Mouse (Mus musculus) heart, adult 2 months (tissue): Measurements from ENCODE around the gene Fancc. TPM values are rescaled to one million over a fixed set of nuclear protein-coding genes. Genes with fewer than 3 reads are reported as not detected.

Experiments used
- DNase-seq, 2 experiments: peaks; one replicate each; pipeline ENCODE4 v3.0.0; 2021
- H3K27ac ChIP-seq: fragments of 200-600 bp; 2 replicates; pipeline ENCODE4 v1.8.1; 2022
- H3K27me3 ChIP-seq: fragments of 200-500 bp; 2 replicates; pipeline ENCODE4 v1.6.1; 2012; ENCODE audit warnings: mild to moderate bottlenecking, low read length, inconsistent platforms, mixed read lengths; ENCODE audit not compliant: control insufficient read depth, insufficient read depth
- H3K36me3 ChIP-seq: fragments of 200-500 bp; 2 replicates; pipeline ENCODE4 v1.6.1; 2012; ENCODE audit warnings: low read length, inconsistent platforms; ENCODE audit not compliant: control insufficient read depth, insufficient read depth
- H3K4me1 ChIP-seq: fragments of 200-500 bp; 2 replicates; pipeline ENCODE4 v1.6.1; 2011; ENCODE audit warnings: low read length; ENCODE audit not compliant: control insufficient read depth, insufficient read depth
- H3K4me3 ChIP-seq: fragments of 200-600 bp; 2 replicates; pipeline ENCODE4 v1.8.1; 2022
- H3K79me2 ChIP-seq: fragments of 200-500 bp; replicated peaks from 2 replicates; pipeline ENCODE4 v1.6.1; 2012; ENCODE audit warnings: mild to moderate bottlenecking, inconsistent platforms, low read length, moderate library complexity, mixed read lengths; ENCODE audit not compliant: control insufficient read depth, insufficient read depth
- H3K9ac ChIP-seq: fragments of 200-500 bp; 2 replicates; pipeline ENCODE4 v1.6.1; 2012; ENCODE audit warnings: low read depth, mild to moderate bottlenecking, control low read depth, inconsistent platforms, low read length, mixed read lengths
- CTCF ChIP-seq: fragments of 200-600 bp; IDR thresholded peaks from 2 replicates; pipeline ENCODE4 v1.8.1; 2022; ENCODE audit warnings: antibody characterized with exemption, mild to moderate bottlenecking, moderate library complexity
- EP300 ChIP-seq: fragments of 200-500 bp; IDR thresholded peaks from 2 replicates; pipeline ENCODE4 v1.6.1; 2011; ENCODE audit warnings: low read depth, low read length, control low read depth; ENCODE audit not compliant: insufficient read depth
- POLR2A ChIP-seq: fragments of 200-500 bp; IDR thresholded peaks from 2 replicates; pipeline ENCODE4 v1.6.1; 2011; ENCODE audit warnings: mild to moderate bottlenecking, low read depth, low read length, control low read depth; ENCODE audit not compliant: insufficient read depth
- WGBS: fragments of 180-500 bp; shearing (Covaris S2); methylation state at CpG from one replicate; pipeline ENCODE4 v1.1.7; 2018; 5-methylcytosine and 5-hydroxymethylcytosine counted together
- intact Hi-C: fragments of 180-260 bp; cut with DNase I; formaldehyde crosslinking; loops from one replicate; pipeline ENCODE4 v1.15.1; 2025
- polyA plus RNA-seq: library from polyadenylated mRNA; depleted of rRNA; stranded (reverse); fragments of >200 nt; gene quantifications from 2 replicates; pipeline ENCODE4 v1.2.3, GENCODE M21; 2012
- total RNA-seq, 2 experiments: library from RNA; stranded (reverse); gene quantifications; 2 replicates each; pipeline ENCODE4 v1.2.3; 2021

Gene Fancc
- total and polyA plus RNA-seq, 3 experiments, result 3.3 to 3.7 (median 3.6) TPM

DNA sequence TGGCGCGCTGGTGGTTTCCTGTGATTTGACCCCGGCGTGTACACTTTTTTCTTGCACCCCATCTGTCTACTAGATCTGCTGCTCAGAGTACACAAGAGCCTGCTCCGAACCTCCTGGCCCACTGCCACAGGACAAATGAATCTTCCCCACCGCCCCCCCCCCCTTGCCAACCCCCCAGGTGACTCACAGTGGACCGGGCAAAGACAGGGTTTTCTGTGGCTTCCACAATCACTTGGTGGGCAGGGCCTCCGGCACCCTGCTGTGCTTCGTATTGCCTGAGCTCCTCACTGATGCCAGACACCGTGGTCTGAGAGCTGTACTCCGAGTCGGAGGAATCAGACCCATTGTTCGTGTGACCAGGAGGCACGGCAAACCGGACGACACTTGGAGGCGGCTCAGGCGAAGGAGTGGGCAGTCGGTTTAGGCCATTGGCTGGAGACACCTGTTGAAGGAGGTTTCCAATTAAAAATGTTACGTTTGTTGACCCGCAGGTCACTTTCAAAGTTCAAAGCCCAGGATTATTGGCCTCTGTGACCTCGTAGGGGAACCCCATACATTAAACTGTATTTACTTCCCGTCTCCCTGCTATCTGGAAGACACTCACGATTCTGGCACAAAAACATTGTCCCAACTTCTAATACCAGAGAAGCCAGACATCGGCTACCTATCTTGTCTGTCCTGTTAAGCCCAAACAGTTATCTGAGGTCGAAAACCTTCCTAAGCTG, 16.5 kb upstream of the Fancc start:
- intact Hi-C loops, result loop anchor here (10.0 kb wide), 1 partner anchor 521 kb away; no protein-coding TSS in a partner anchor
- Histone ChIP-seq H3K4me1 (no peaks in the 10 kb centered on the region), H3K36me3 (peaks cover 6% of the 10 kb centered on the region)

DNA sequence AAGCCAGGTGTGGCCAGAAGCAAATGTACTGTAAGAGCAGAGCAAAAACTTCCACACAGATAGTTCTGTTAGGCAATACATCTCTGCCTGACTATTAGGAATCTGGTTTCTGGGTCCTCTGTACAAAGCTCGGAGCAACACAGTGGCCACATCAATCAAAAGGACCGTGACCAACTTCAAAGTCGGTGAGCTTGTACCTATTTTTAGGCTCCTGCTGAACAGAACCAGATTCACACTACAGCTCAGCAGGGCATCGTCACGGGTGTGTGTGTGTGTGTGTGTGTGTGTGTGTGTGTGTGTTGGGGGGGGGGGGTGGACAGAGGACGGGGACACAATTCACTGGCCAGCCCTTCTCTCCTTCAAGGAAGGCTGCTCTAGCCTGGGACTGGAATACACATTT, 15.3 kb upstream of the Fancc start:
- DNase-seq, result no peak
- Histone ChIP-seq H3K27ac (no peak overlapping the region), H3K36me3 (peaks cover 6% of the 10 kb centered on the region), H3K27me3 (no peaks in the 10 kb centered on the region), H3K9ac (no peak overlapping the region), H3K79me2 (no peaks in the 10 kb centered on the region), H3K4me1 (no peaks in the 10 kb centered on the region), H3K4me3 (no peak overlapping the region)
- no peak for TF ChIP-seq CTCF
- no peak for TF ChIP-seq EP300
- TF ChIP-seq POLR2A, result no peak
- 43% methylated on average over 6 of the region's 6 CpGs for whole genome bisulfite sequencing
- intact Hi-C loops, result loop anchor here (10.0 kb wide), 1 partner anchor 522 kb away; no protein-coding TSS in a partner anchor

More for the DNA sequence above, 16.5 kb upstream of the Fancc start:
- DNase-seq, result no peak
- H3K27me3 ChIP-seq, result no peaks in the 10 kb centered on the region
- no peaks in the 10 kb centered on the region for H3K79me2 ChIP-seq
- TF ChIP-seq CTCF, result no peak
- TF ChIP-seq EP300, result no peak
- no peak for TF ChIP-seq POLR2A
- no peak overlapping the region for H3K27ac ChIP-seq
- H3K4me3 ChIP-seq, result no peak overlapping the region
- WGBS, result 75% methylated on average over 26 of the region's 26 CpGs
- H3K9ac ChIP-seq, result no peak overlapping the region

DNA sequence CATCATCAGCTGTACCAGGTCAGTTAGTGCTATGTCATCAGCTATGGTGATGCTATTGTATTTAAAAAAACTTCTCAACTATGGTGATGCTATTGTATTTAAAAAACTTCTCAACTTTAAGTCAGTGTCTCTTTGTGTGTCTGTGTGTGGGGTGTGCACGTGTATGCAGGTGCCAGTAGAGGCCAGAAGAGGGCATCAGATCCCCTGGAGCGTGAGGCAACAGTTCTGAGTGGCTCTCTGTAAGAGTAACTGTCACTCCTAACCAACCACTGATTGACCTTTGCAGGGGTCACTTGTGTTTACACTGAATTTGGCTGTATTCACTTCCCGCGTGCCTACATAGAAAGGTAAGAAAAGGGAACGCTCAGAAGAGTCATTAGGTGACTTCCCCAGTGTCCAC, 10.7 kb upstream of the Fancc start:
- intact Hi-C loops, result no loop called here
- Histone ChIP-seq H3K36me3 (peaks cover 2% of the 10 kb centered on the region), H3K27me3 (no peaks in the 10 kb centered on the region), H3K27ac (no peak overlapping the region), H3K4me3 (no peak overlapping the region), H3K4me1 (no peaks in the 10 kb centered on the region), H3K79me2 (no peaks in the 10 kb centered on the region), H3K9ac (no peak overlapping the region)
- no peak for TF ChIP-seq EP300
- no peak for TF ChIP-seq POLR2A
- 95% methylated on average over 5 of the region's 5 CpGs for WGBS
- no peak for DNase-seq

DNA sequence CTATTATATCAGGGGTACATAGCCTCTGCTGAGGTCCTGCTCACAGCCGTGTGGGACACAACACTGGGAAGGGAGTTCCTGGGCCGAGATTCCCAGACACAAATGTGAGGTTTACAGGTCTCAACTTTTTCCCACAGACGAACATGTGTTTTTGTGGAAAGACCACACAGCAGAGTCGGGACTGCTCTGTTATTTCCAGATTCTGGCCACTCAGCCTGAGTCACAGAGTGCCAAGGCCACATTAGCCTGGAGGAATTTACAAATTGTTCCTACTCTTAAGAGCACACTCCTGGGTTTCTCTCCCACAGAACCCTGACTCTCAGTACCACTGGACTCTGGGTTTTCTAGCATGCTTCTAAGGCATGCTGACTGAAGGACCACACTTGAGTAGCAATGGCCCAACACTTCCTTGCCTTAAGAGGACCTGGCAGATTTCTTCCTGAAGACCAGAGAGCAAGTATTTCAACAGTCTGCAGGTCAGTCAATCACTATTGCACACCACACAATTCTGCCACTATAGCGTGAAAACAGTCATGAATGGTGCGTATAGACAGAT, 10.0 kb upstream of the Fancc start:
- H3K27me3 ChIP-seq, result no peaks in the 10 kb centered on the region
- no peak overlapping the region for H3K27ac ChIP-seq
- H3K9ac ChIP-seq, result no peak overlapping the region
- WGBS, result 84% methylated on average over 6 of the region's 6 CpGs
- no peaks in the 10 kb centered on the region for H3K4me1 ChIP-seq
- no peak for DNase-seq
- H3K79me2 ChIP-seq, result no peaks in the 10 kb centered on the region
- no peak overlapping the region for H3K4me3 ChIP-seq
- TF ChIP-seq CTCF (no peak), POLR2A (no peak), EP300 (no peak)
- H3K36me3 ChIP-seq, result no peaks in the 10 kb centered on the region
- intact Hi-C loops, result no loop called here

DNA sequence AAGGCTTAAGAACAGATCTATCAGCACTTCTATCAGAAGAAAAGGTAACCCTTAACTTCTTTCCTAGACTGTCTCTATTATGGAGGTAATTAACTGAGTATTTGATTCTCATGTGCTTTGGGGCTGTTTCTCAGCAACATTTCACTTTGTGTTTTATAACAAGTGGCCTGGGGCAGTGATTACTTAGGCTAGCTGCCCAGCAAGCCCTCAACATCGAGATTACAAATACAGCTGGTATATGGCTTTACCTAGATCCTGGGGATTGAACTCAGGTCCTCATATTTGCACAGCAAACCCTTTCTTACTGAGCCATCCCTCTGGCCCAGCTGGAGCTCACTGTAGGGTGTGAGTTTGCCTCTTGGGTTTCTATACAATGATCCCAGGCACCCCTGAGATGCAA, 9.3 kb upstream of the Fancc start:
- H3K36me3 ChIP-seq, result no peaks in the 10 kb centered on the region
- H3K4me1 ChIP-seq, result no peaks in the 10 kb centered on the region
- intact Hi-C loops, result no loop called here
- no peak overlapping the region for H3K4me3 ChIP-seq
- no peak overlapping the region for H3K27ac ChIP-seq
- H3K27me3 ChIP-seq, result no peaks in the 10 kb centered on the region
- no peak for DNase-seq
- H3K79me2 ChIP-seq, result no peaks in the 10 kb centered on the region
- TF ChIP-seq EP300, result no peak
- no peak overlapping the region for H3K9ac ChIP-seq
- WGBS, result 53% methylated on average over 1 of the region's 1 CpGs

DNA sequence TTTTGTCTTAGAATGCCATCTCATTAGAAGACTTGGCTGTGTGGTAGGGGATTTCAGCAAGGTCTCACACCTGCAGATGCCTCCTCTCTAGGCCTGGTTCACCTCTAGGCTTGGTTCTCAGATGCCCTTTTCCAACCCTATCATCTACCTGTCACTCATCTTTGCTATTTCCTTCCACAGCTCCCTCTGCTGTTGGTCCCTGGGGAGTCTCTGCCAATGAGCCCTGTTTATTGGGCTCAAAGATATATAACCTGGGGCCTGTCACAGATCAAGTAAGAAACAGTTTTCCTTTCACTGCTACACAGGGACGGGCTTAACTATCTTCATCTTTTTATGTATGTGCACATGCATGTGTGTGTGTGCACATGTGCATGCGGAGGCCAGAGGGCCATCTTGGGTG, 5.3 kb upstream of the Fancc start:
- no peaks in the 10 kb centered on the region for H3K79me2 ChIP-seq
- no peak overlapping the region for H3K4me3 ChIP-seq
- no peak for DNase-seq
- no peaks in the 10 kb centered on the region for H3K4me1 ChIP-seq
- 95% methylated on average over 2 of the region's 2 CpGs for WGBS
- intact Hi-C loops, result no loop called here
- no peaks in the 10 kb centered on the region for H3K36me3 ChIP-seq
- H3K9ac ChIP-seq, result no peak overlapping the region
- no peaks in the 10 kb centered on the region for H3K27me3 ChIP-seq
- TF ChIP-seq POLR2A (no peak), EP300 (no peak), CTCF (no peak)
- H3K27ac ChIP-seq, result no peak overlapping the region
